Mouse (Mus musculus): ENCODE results near the gene Efl1. TPM values are rescaled to one million over a fixed set of nuclear protein-coding genes. Genes with fewer than 3 reads are reported as not detected.

Efl1 gene
- polyA plus RNA-seq, 1 experiment from 2014 or later, result 21.9 TPM

GRCm38 (mm10) chr7:82773884-82774283 is 125.5 kb downstream of the Efl1 start:
- Histone ChIP-seq H3K27ac (no peak overlapping the region), H3K4me1 (peaks cover 11% of the 10 kb centered on the region), H3K36me3 (replicated peaks) (peaks cover 19% of the 10 kb centered on the region), H3K9me3 (peaks cover 7% of the 10 kb centered on the region), H3K4me3 (no peak overlapping the region), H3K27me3 (ENCODE audit: poor library complexity, severe bottlenecking) (no peaks in the 10 kb centered on the region)
- no peak for DNase-seq (ENCODE audit: extremely low spot score, low spot score)
- 84% methylated on average over 6 of the region's 6 CpGs for WGBS

- H3K27ac ChIP-seq, result no peak overlapping the region
- H3K36me3 ChIP-seq (replicated peaks), result peaks cover 26% of the 10 kb centered on the region
- H3K27me3 ChIP-seq (ENCODE audit: poor library complexity, severe bottlenecking), result no peaks in the 10 kb centered on the region
- WGBS, result 88% methylated on average over 3 of the region's 3 CpGs
- peaks cover 11% of the 10 kb centered on the region for H3K4me1 ChIP-seq
- H3K4me3 ChIP-seq, result no peak overlapping the region
- H3K9me3 ChIP-seq, result peaks cover 7% of the 10 kb centered on the region
- DNase-seq (ENCODE audit: extremely low spot score, low spot score), result no peak
Observed at GRCm38 (mm10) chr7:82775090-82775489, 126.7 kb downstream of the Efl1 start.

- Histone ChIP-seq H3K36me3 (replicated peaks) (peaks cover 6% of the 10 kb centered on the region; the same call in 1 of the 2 replicates), H3K27ac (no peak overlapping the region), H3K9me3 (no peaks in the 10 kb centered on the region), H3K4me1 (peaks cover 3% of the 10 kb centered on the region; the same call in 1 of the 2 replicates), H3K4me3 (no peak overlapping the region), H3K27me3 (ENCODE audit: poor library complexity, severe bottlenecking) (no peaks in the 10 kb centered on the region)
- DNase-seq (ENCODE audit: extremely low spot score, low spot score), result no peak
- WGBS, result 88% methylated on average over 2 of the region's 2 CpGs
Observed at GRCm38 (mm10) chr7:82783071-82783470, 134.7 kb downstream of the Efl1 start.

- Histone ChIP-seq H3K36me3 (replicated peaks) (peaks cover 6% of the 10 kb centered on the region; the same call in 1 of the 2 replicates), H3K9me3 (no peaks in the 10 kb centered on the region), H3K27me3 (ENCODE audit: poor library complexity, severe bottlenecking) (no peaks in the 10 kb centered on the region), H3K4me1 (peaks cover 3% of the 10 kb centered on the region; the same call in 1 of the 2 replicates), H3K27ac (no peak overlapping the region), H3K4me3 (no peak overlapping the region)
- WGBS, result 54% methylated on average over 4 of the region's 6 CpGs
- no peak for DNase-seq (ENCODE audit: extremely low spot score, low spot score)
Observed at GRCm38 (mm10) chr7:82783693-82784092, 135.3 kb downstream of the Efl1 start.

- Histone ChIP-seq H3K4me1 (peaks cover 3% of the 10 kb centered on the region; the same call in 1 of the 2 replicates), H3K4me3 (no peak overlapping the region), H3K9me3 (no peaks in the 10 kb centered on the region), H3K36me3 (replicated peaks) (no peaks in the 10 kb centered on the region), H3K27ac (no peak overlapping the region), H3K27me3 (ENCODE audit: poor library complexity, severe bottlenecking) (no peaks in the 10 kb centered on the region)
- no peak for DNase-seq (ENCODE audit: extremely low spot score, low spot score)
- WGBS, result 71% methylated on average over 6 of the region's 6 CpGs
Observed at GRCm38 (mm10) chr7:82785335-82785934, 137.0 kb downstream of the Efl1 start.

GRCm38 (mm10) chr7:82785970-82786647 is 137.7 kb downstream of the Efl1 start:
- H3K36me3 ChIP-seq (replicated peaks), result no peaks in the 10 kb centered on the region
- H3K27me3 ChIP-seq (ENCODE audit: poor library complexity, severe bottlenecking), result no peaks in the 10 kb centered on the region
- peak overlapping the region; percentile 3; the same call in 1 of the 2 replicates for H3K27ac ChIP-seq
- H3K4me3 ChIP-seq, result no peak overlapping the region
- no peaks in the 10 kb centered on the region for H3K9me3 ChIP-seq
- H3K4me1 ChIP-seq, result peaks cover 3% of the 10 kb centered on the region; the same call in 1 of the 2 replicates
- no peak for DNase-seq (ENCODE audit: extremely low spot score, low spot score)
- WGBS, result 82% methylated on average over 2 of the region's 2 CpGs

- Histone ChIP-seq H3K27me3 (ENCODE audit: poor library complexity, severe bottlenecking) (no peaks in the 10 kb centered on the region), H3K4me1 (peaks cover 16% of the 10 kb centered on the region), H3K27ac (no peak overlapping the region), H3K9me3 (no peaks in the 10 kb centered on the region), H3K4me3 (no peak overlapping the region), H3K36me3 (replicated peaks) (no peaks in the 10 kb centered on the region)
- DNase-seq (ENCODE audit: extremely low spot score, low spot score), result no peak
- WGBS, result 69% methylated on average over 2 of the region's 2 CpGs
Observed at GRCm38 (mm10) chr7:82792644-82793043, 144.2 kb downstream of the Efl1 start.

- Histone ChIP-seq H3K4me3 (no peak overlapping the region), H3K9me3 (no peaks in the 10 kb centered on the region), H3K36me3 (replicated peaks) (no peaks in the 10 kb centered on the region), H3K4me1 (peaks cover 16% of the 10 kb centered on the region), H3K27ac (no peak overlapping the region), H3K27me3 (ENCODE audit: poor library complexity, severe bottlenecking) (no peaks in the 10 kb centered on the region)
- no peak for DNase-seq (ENCODE audit: extremely low spot score, low spot score)
- WGBS, result 91% methylated on average over 1 of the region's 1 CpGs
Observed at GRCm38 (mm10) chr7:82793111-82793510, 144.7 kb downstream of the Efl1 start.

GRCm38 (mm10) chr7:82794542-82794941 is 146.1 kb downstream of the Efl1 start:
- Histone ChIP-seq H3K9me3 (no peaks in the 10 kb centered on the region), H3K36me3 (replicated peaks) (no peaks in the 10 kb centered on the region), H3K4me3 (no peak overlapping the region), H3K27ac (no peak overlapping the region), H3K27me3 (ENCODE audit: poor library complexity, severe bottlenecking) (no peaks in the 10 kb centered on the region), H3K4me1 (peaks cover 16% of the 10 kb centered on the region)
- no peak for DNase-seq (ENCODE audit: extremely low spot score, low spot score)
- 61% methylated on average over 1 of the region's 1 CpGs for WGBS

- 81% methylated on average over 4 of the region's 4 CpGs for WGBS
- H3K27ac ChIP-seq, result no peak overlapping the region
- no peaks in the 10 kb centered on the region for H3K9me3 ChIP-seq
- H3K4me3 ChIP-seq, result no peak overlapping the region
- H3K4me1 ChIP-seq, result no peaks in the 10 kb centered on the region
- no peaks in the 10 kb centered on the region for H3K36me3 ChIP-seq (replicated peaks)
- no peak for DNase-seq (ENCODE audit: extremely low spot score, low spot score)
- H3K27me3 ChIP-seq (ENCODE audit: poor library complexity, severe bottlenecking), result no peaks in the 10 kb centered on the region
Observed at GRCm38 (mm10) chr7:82802206-82802605, 153.8 kb downstream of the Efl1 start.

GRCm38 (mm10) chr7:82808257-82808656 is 159.8 kb downstream of the Efl1 start:
- Histone ChIP-seq H3K27ac (no peak overlapping the region), H3K4me1 (peaks cover 17% of the 10 kb centered on the region), H3K27me3 (ENCODE audit: poor library complexity, severe bottlenecking) (0 out of 2 replicates have a peak, but pooled peaks cover 4% of the 10 kb centered on the region), H3K4me3 (no peak overlapping the region), H3K36me3 (replicated peaks) (no peaks in the 10 kb centered on the region), H3K9me3 (no peaks in the 10 kb centered on the region)
- WGBS, result 76% methylated on average over 4 of the region's 4 CpGs
- DNase-seq (ENCODE audit: extremely low spot score, low spot score), result no peak

- no peak for DNase-seq (ENCODE audit: extremely low spot score, low spot score)
- Histone ChIP-seq H3K4me1 (peaks cover 17% of the 10 kb centered on the region), H3K36me3 (replicated peaks) (no peaks in the 10 kb centered on the region), H3K27me3 (ENCODE audit: poor library complexity, severe bottlenecking) (0 out of 2 replicates have a peak, but pooled peaks cover 4% of the 10 kb centered on the region), H3K4me3 (no peak overlapping the region), H3K9me3 (no peaks in the 10 kb centered on the region), H3K27ac (no peak overlapping the region)
- 64% methylated on average over 5 of the region's 5 CpGs for WGBS
Observed at GRCm38 (mm10) chr7:82809126-82809525, 160.7 kb downstream of the Efl1 start.

- DNase-seq (ENCODE audit: extremely low spot score, low spot score), result no peak
- Histone ChIP-seq H3K9me3 (no peaks in the 10 kb centered on the region), H3K27ac (no peak overlapping the region), H3K4me1 (peaks cover 17% of the 10 kb centered on the region), H3K36me3 (replicated peaks) (no peaks in the 10 kb centered on the region), H3K4me3 (no peak overlapping the region; the same call in 1 of the 2 replicates), H3K27me3 (ENCODE audit: poor library complexity, severe bottlenecking) (0 out of 2 replicates have a peak, but pooled peaks cover 4% of the 10 kb centered on the region)
- 40% methylated on average over 5 of the region's 5 CpGs for WGBS
Observed at GRCm38 (mm10) chr7:82810799-82811139, 162.4 kb downstream of the Efl1 start.
